Mouse (Mus musculus) testis, adult 2 months (tissue): ENCODE measurements around the gene Rab11fip4. TPM values are rescaled to one million over a fixed set of nuclear protein-coding genes. Genes with fewer than 3 reads are reported as not detected.

Experiments
- H3K27ac ChIP-seq: fragments of 200-500 bp; 2 replicates; pipeline ENCODE4 v1.5.1; 2012; ENCODE audit warnings: low read depth, low read length; ENCODE audit not compliant: control insufficient read depth, insufficient read depth
- H3K27me3 ChIP-seq: fragments of 200-500 bp; 2 replicates; pipeline ENCODE4 v1.6.1; 2012; ENCODE audit warnings: mild to moderate bottlenecking, low read length, moderate library complexity; ENCODE audit not compliant: control insufficient read depth, insufficient read depth
- H3K36me3 ChIP-seq: fragments of 200-500 bp; 2 replicates; pipeline ENCODE4 v1.6.1; 2012; ENCODE audit warnings: mild to moderate bottlenecking, low read length; ENCODE audit not compliant: control insufficient read depth, insufficient read depth
- H3K4me1 ChIP-seq: fragments of 200-500 bp; 2 replicates; pipeline ENCODE4 v1.6.1; 2012; ENCODE audit warnings: low read length; ENCODE audit not compliant: control insufficient read depth, insufficient read depth
- H3K4me3 ChIP-seq: fragments of 200-500 bp; 2 replicates; pipeline ENCODE4 v1.5.1; 2012; ENCODE audit warnings: low read depth, mild to moderate bottlenecking, low read length, moderate library complexity, mixed read lengths; ENCODE audit not compliant: control insufficient read depth
- CTCF ChIP-seq: fragments of 200-500 bp; IDR thresholded peaks from 2 replicates; pipeline ENCODE4 v1.5.1; 2012; ENCODE audit warnings: low read depth, mild to moderate bottlenecking, inconsistent platforms, low read length, moderate library complexity; ENCODE audit not compliant: control insufficient read depth, insufficient read depth, insufficient replicate concordance
- POLR2A ChIP-seq: fragments of 200-500 bp; IDR thresholded peaks from 2 replicates; pipeline ENCODE4 v1.6.1; 2012; ENCODE audit warnings: low read depth, mild to moderate bottlenecking, inconsistent platforms, low read length, moderate library complexity; ENCODE audit not compliant: control insufficient read depth
- polyA plus RNA-seq: library from polyadenylated mRNA; depleted of rRNA; stranded (reverse); fragments of >200 nt; gene quantifications from 2 replicates; pipeline ENCODE4 v1.2.3, GENCODE M21; 2012

The Rab11fip4 gene
- polyA plus RNA-seq, 1 experiment, result 12.1 TPM

DNA sequence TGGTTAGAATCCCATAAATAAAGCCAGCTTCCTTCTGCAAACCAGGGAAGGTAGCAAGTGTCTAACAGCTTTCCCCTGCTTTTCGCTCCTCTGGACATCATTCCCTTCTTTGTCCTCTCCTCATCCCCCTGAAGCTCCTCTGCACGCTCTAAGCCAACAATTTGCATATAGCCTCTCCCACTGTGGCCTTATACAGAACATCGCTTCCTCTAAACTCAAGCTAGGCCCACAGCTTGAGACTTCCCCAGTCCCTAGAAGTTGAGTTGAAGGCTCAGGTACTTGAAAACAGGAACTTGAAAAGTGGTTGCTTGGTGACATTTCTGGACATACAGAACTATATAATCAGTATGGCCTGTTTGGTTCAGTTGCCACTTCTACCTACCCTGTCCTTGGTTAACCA lies 17.2 kb upstream of the Rab11fip4 start:
- Histone ChIP-seq H3K4me3 (no peak overlapping the region), H3K4me1 (no peaks in the 10 kb centered on the region), H3K27ac (no peak overlapping the region), H3K36me3 (peaks cover 1% of the 10 kb centered on the region), H3K27me3 (no peaks in the 10 kb centered on the region)
- TF ChIP-seq CTCF (no peak), POLR2A (no peak)

DNA sequence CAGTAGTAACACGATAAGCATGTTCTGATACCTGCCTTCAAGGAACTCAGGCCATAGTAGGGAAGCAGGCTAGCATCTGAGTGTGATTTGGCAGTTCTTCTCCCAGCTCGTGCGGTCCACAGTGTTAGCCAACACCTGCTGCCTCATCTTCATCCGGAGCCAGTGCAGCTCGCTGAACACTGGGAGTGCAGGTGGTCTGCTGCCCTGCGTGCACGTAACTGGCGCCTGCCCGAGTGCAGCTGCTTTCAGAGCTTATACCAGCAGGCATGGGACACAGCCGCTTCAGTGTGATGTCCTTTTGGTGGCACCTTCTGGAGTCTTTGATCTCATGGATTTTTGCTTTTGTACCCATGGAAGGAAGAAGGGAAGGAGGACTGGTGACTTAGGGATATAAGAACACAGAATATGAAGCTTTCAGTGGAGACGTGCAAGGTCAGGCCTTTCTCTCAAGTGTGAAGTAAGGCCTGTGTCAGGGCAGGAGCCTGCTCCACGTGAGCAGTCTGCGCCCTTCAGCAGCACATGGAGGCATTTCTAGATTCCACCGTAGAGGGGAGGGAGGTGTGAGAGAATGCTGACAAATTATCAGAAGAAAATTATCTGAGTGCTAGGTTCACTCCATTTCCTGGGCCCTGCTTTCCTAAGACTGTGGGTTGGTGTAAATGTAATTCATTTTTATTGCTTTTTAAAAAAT lies 15.5 kb upstream of the Rab11fip4 start:
- TF ChIP-seq POLR2A, result no peak
- no peak for TF ChIP-seq CTCF
- no peak overlapping the region for H3K4me3 ChIP-seq
- H3K27ac ChIP-seq, result no peak overlapping the region
- H3K36me3 ChIP-seq, result no peaks in the 10 kb centered on the region; the same call in none of the 2 replicates
- no peaks in the 10 kb centered on the region for H3K27me3 ChIP-seq
- no peaks in the 10 kb centered on the region for H3K4me1 ChIP-seq

DNA sequence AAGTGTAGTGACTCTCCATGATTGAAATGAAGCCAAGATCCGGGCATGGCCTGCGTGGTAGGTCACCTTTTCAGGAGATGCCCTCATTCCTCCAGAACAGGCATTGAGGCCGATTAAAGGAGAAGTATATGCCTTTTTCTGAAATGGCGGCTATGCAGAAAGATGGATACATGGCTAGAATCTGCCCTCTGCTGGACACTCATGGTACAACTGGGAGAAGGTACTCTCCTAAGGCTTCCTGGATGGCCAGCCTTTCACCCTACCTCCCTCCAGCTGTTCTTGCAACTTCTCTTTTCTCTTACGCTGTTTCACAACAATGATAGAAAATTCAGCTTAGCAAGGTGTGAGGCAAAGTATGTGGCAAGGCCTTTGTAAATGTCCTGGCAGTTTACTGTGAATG lies 13.3 kb upstream of the Rab11fip4 start:
- Histone ChIP-seq H3K36me3 (no peaks in the 10 kb centered on the region), H3K4me1 (no peaks in the 10 kb centered on the region), H3K27ac (no peak overlapping the region), H3K27me3 (no peaks in the 10 kb centered on the region), H3K4me3 (no peak overlapping the region)
- TF ChIP-seq POLR2A (no peak), CTCF (peak; percentile 12; the same call in 1 of the 2 replicates)

DNA sequence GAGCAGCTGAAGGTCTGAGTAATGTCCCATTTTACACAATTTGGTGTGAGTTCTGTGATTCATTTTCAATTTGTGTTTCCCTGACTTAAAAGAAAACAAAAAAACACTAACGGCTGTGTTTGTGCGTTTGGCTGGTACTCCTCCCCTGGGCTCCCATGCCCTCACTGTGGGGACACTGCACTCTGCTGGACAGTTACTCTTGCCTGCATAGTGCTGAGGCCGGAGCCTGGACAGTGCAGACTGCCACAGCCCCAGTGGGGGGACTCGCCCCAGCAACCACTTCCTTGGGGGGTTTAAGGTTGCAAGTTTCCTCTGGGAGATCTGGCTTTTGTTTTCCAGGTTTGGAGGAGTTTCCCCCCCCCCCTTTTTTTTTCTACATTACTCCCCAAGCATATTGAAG lies 10.4 kb upstream of the Rab11fip4 start:
- Histone ChIP-seq H3K36me3 (no peaks in the 10 kb centered on the region), H3K4me1 (no peaks in the 10 kb centered on the region), H3K27ac (no peak overlapping the region), H3K4me3 (no peak overlapping the region), H3K27me3 (no peaks in the 10 kb centered on the region)
- peak; percentile 14; the same call in 1 of the 2 replicates for TF ChIP-seq CTCF
- TF ChIP-seq POLR2A, result no peak

DNA sequence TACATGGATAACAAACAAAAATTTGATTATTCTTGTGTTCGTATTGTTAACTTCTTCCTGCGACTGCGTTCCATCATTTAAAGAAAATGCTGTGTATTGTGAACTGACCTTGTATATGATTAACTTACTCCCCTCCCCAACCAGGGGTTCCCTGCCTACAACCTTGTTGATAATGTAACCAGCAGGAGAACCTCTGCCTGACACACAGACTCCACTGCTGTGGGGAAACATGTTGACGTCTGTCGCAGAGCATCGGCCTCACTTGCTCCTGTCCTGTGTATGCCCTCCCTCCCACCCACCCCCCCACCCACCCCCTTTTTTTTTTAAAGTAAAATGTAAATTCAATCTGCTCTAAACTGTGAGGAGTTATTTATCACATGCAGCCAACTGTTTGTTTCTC lies 9.8 kb upstream of the Rab11fip4 start:
- H3K36me3 ChIP-seq, result no peaks in the 10 kb centered on the region

DNA sequence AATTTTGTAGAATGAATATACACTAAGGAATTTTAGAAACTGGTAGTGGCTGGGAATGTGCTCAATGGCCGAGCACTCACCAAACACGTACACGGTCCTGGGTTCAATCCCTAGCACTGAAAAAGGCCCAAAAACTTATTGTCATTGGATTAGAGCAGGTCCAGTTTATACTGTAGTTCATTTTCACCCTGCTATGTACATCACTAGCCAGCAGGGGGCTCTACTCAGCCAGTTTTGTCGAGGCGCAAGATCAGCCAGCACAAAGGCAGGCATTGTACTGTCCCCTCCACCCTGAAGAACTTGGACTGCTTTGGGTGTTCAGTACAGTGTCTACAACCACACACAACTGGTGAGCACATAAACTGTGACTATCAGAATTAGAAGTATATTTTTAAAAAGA lies 6.8 kb upstream of the Rab11fip4 start:
- no peaks in the 10 kb centered on the region for H3K36me3 ChIP-seq
- no peak overlapping the region for H3K4me3 ChIP-seq
- no peaks in the 10 kb centered on the region for H3K27me3 ChIP-seq
- no peak overlapping the region for H3K27ac ChIP-seq
- no peak for TF ChIP-seq POLR2A
- TF ChIP-seq CTCF, result peak; percentile 73; the same call in 1 of the 2 replicates
- H3K4me1 ChIP-seq, result peaks cover 10% of the 10 kb centered on the region

More for the DNA sequence above, 9.8 kb upstream of the Rab11fip4 start:
- H3K4me3 ChIP-seq, result no peak overlapping the region
- H3K4me1 ChIP-seq, result no peaks in the 10 kb centered on the region
- TF ChIP-seq CTCF, result no peak
- no peak for TF ChIP-seq POLR2A
- no peak overlapping the region for H3K27ac ChIP-seq
- no peaks in the 10 kb centered on the region for H3K27me3 ChIP-seq

DNA sequence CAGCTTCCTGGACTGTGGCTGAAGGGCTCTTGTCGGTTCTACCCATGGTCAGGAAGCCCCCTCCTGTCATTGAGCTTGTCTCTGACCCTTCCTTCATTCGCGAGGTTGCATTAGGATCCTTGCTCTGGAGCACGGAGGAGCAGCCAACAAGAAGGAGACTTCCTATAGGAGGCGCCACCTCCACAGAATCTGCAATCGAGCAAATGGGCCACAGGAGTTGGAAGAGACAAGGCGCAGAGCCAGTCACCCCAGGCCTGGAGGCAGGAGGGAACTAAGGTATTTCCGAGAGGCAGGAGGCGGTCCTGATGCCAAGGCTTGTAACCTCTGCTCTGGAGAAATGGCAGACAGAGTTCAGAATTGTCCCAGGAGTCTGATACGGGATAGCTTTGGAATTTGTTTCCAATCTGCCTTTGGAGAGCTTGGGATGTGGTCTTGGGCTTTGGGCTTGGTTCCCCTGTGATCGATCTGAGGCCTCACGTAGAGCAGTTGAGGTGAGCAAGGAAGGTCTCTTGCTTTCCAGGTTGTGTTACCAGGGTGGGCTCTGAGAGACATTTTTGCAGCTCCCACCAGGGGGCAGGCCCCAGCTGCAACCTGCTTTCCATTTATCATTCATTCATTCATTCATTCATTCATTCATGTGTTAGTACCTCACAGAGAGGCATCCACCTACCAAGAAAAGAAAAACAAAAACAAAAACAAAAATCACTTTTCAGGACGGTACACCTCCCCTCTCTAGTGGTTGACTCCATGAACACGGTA lies 1.5 kb upstream of the Rab11fip4 start:
- H3K27me3 ChIP-seq, result no peaks in the 10 kb centered on the region
- TF ChIP-seq POLR2A (no peak), CTCF (peak; percentile 16; the same call in 1 of the 2 replicates)
- no peak overlapping the region for H3K27ac ChIP-seq
- no peak overlapping the region for H3K4me3 ChIP-seq
- peaks cover 28% of the 10 kb centered on the region for H3K4me1 ChIP-seq
- no peaks in the 10 kb centered on the region for H3K36me3 ChIP-seq
